Mouse (Mus musculus) layer of hippocampus, adult 8-10 months (tissue): ENCODE data around the gene Tbc1d22a. TPM values are rescaled to one million over a fixed set of nuclear protein-coding genes. Genes with fewer than 3 reads are reported as not detected.
A peak's percentile ranks its signal among the peaks of the same experiment; 100 is the strongest.
"Not testable (repeated sequence)": the region's sequence is repeated elsewhere in the genome, so short reads cannot be mapped to it uniquely, and the experiment has no call there.

Source experiments
- DNase-seq, 2 experiments: peaks; one replicate each; pipeline ENCODE4 v3.0.0; 2022; ENCODE audit warnings: low spot score in 2 of 2
- total RNA-seq, 4 experiments: library from RNA; stranded (reverse); gene quantifications; 2 replicates each; pipeline ENCODE4 v1.2.4; 2022

Tbc1d22a gene
- total RNA-seq, 4 experiments from 2014 or later: 28.8 to 37.3 (median 34.8) TPM

DNA sequence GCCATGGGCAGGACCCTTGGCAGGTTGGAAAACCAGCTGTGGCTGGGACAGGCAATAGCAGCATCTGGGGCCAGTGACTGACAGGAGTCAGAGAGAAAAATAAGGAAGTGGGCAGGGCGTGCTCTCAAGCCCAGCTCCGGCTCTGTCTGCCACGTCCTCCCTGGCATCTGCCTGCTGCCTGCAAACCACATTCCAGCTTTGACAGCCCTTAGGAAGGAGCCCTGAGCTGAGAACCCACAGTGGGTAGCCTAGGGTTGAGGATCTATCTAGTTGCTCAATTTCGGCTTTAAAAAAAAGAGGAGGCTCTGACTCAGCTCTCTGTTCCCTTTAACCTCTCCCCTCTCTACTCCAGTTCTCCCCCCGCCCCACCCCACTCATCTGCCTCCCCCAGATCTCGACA lies 11.6 kb upstream of the Tbc1d22a start:
- DNase-seq: no peak

DNA sequence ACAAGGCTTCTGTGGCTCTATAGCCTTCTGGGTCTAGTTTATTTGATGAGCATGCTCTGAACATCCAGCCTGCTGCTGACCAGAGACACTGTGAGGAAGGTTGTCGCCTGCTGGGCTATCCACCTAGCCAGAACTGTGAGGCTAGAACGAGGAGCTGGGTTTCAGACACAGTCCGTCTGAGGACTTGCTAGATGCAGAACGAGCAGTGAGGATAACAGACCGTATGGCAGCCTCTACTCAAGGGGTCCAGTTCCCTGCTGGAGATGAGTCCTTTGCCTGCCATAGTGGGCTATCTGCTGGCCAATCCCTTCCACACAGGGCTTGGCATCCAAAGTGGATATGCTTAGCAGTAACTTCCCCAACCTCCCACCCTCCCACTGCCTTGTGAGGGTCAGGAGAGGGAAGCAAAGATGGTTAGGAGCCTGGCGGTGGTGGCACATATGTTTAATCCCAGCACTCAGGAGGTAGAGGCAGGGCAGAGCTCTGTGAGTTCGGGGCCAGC lies 10.9 kb upstream of the Tbc1d22a start:
- no peak for DNase-seq

- no peak for DNase-seq
Observed at GRCm38 (mm10) chr15:86203942-86204561, 10.2 kb upstream of the Tbc1d22a start.

- no peak for DNase-seq
Observed at GRCm38 (mm10) chr15:86205300-86205699, 9.0 kb upstream of the Tbc1d22a start.

GRCm38 (mm10) chr15:86206385-86206784 lies 7.9 kb upstream of the Tbc1d22a start:
- DNase-seq: no peak

- DNase-seq: not testable (repeated sequence)
Observed at GRCm38 (mm10) chr15:86212193-86212592, 2.1 kb upstream of the Tbc1d22a start.

DNA sequence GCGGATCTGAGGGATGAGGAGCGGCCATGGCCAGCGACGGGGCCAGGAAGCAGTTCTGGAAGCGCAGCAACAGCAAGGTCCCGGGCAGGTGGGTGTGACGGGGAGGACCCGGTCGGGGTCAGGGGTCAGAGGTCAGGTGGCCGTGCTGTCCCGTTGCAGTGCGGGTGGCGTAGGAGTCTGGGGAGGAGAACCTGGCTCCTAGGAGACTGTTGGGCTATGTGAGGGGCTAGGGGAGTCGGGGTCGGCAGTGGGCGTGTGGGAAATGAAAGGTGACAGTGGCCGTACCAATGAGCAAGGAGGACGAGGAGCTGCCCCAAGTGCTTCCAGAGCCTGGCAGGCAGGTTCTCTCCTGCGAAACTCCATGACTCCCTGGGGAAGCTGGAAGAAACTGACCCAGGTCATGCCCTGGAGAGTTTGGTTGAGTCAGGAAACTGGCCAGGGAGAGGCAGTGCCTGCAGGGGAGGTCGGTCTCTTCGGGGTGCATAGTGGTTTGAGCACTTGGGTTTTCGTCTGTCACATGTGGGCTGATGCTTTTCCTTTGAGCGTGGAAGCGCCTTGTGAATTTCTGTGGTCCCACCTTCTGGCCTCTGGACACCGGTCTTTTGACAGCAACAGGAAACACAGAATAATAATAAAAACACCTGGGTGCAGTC lies 416 bp downstream of the Tbc1d22a start:
- DNase-seq: peak; percentile 53 to 58

DNA sequence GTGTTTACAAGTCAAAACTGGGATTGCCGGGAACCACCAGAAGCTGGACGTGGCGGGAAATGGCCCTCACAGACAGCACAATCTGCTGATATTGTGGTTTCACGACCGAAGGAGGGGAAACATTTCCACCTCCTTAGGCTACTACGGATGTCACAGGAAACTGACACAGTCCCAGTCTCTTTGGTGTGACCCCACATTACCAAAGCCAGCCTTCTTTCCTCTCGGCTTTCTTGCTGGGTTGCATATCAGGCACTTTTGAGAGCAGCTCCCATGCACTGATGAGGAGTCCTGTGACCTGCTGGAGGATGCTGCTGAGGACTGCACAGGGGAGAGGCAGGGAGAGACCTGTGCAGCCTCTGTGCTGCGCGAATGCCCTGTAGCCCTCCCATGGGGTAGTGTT lies 2.4 kb downstream of the Tbc1d22a start:
- DNase-seq: not testable (repeated sequence)

- DNase-seq: no peak
Observed at GRCm38 (mm10) chr15:86219534-86220228, 5.4 kb downstream of the Tbc1d22a start.

DNA sequence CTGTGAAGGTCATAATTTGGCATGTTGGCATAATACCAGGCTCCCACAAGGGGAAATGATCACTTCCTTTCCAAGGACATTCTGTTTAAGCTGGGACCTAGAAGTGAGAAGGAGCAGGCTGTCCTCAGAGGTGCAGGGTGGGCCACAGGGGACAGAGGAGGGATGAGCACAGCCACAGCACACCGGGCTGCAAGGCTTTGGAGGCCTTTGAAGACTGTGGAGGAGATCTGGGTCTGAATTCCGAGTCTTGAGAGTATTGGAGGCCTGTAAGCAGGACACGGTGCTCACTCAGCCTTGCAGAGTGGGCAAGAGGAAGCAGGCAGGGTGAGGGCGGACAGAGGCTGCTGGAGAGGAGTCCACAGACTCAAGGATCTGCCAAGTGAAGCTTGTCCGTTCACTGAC lies 6.0 kb downstream of the Tbc1d22a start:
- DNase-seq: no peak

DNA sequence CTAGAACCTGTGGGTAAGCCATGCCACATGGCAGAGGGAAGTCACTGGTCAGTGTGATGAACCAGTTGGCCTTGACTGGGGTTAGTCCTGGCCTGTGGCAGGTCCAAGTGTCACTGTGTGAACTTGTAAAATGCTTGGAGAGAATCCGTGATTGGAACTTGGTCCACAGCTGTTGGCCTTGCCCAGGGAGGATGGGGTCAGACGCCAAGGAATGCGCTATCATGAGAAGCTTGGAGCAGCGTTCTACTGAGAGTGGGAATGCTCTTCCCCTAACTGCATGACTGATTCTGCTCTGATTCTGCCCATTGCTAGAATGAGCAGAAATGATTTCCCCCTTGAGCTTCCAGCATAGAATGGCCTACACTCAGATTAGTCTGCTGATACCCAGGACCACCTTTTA lies 6.5 kb downstream of the Tbc1d22a start:
- DNase-seq: no peak

DNA sequence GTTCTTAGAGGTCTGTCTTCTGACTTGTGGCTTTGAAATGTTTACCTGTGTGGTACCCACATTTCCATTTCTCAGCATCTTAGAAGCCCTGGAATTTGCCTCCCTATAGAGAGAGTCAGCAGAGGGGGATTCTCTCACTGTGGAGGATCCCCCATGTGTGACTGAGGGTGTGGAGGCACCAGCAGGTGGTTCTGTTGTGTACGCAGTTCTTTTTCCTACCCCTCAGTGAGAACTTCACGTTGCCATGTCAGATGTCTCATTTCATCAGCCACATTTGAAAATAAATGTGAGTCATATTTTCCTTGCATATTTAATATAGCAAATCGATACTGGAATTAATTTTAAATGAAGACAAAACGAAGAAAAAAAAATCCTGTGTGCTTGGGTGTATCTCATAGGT lies 7.1 kb downstream of the Tbc1d22a start:
- no peak for DNase-seq

GRCm38 (mm10) chr15:86221901-86222300 lies 7.6 kb downstream of the Tbc1d22a start:
- not testable (repeated sequence) for DNase-seq

GRCm38 (mm10) chr15:86224972-86225551 lies 10.8 kb downstream of the Tbc1d22a start:
- no peak for DNase-seq

DNA sequence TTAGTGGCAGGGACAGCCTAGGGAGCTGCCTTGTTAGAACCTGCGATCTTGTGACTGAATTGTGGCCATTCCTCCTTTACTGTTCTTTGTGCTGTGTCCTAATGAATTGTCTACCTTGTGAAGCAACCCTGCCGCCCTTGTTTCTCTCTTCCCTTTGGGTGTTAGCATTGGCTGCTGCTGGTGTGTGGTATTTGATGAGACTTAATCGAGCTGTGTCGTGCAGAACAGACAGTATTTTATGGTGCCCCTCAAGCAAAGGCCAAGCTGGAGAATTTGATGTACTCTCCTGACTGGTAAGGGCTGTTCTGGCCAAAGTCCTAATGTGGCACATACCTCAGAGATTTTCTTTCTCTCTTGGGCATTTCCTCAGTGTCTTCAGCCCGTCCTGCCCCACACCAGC lies 12.0 kb downstream of the Tbc1d22a start:
- no peak for DNase-seq

GRCm38 (mm10) chr15:86226968-86227367 lies 12.7 kb downstream of the Tbc1d22a start:
- no peak for DNase-seq

GRCm38 (mm10) chr15:86228186-86228585 lies 13.9 kb downstream of the Tbc1d22a start:
- peak in 1 of 2 experiments; percentile 46 for DNase-seq

GRCm38 (mm10) chr15:86229088-86229487 lies 14.8 kb downstream of the Tbc1d22a start:
- DNase-seq: no peak

DNA sequence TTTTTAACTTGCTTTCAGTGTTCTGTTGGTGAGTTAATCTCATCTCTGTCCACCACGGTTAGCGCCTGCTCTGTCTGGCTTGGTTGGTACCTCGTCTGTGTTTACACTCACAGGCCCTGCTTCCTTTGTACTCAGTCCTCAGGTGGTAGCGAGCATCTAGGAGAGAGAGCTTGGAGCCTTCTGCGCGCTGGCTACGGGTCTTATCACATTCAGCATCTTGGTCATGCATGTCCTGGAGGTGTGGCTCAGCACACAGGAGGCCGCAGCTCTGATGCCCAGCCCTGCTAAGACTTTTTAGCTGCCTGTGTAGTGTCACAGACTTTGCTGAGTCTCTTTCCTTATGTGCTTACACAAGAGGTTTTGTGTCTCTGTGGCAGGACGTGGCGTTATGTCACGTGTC lies 15.4 kb downstream of the Tbc1d22a start:
- DNase-seq: no peak

DNA sequence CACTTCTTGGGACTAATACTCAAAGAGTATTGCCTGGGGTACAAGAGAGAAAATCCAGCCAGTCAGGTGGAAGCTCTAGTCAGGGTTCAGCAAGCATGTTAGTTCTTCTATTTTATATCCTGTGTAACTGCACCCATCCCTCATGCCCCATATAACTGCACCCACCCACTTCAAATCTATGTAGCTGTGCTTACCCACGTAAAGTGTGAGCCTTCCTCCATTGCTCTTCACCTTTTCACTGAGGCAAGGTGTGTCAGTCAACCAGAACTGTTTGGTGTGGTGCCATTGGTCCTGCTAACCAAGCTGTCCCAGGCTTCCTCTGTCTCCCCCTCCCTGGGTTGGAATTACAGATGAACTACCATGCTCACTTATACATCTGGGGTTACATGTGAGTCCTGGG lies 16.9 kb downstream of the Tbc1d22a start:
- no peak for DNase-seq

DNA sequence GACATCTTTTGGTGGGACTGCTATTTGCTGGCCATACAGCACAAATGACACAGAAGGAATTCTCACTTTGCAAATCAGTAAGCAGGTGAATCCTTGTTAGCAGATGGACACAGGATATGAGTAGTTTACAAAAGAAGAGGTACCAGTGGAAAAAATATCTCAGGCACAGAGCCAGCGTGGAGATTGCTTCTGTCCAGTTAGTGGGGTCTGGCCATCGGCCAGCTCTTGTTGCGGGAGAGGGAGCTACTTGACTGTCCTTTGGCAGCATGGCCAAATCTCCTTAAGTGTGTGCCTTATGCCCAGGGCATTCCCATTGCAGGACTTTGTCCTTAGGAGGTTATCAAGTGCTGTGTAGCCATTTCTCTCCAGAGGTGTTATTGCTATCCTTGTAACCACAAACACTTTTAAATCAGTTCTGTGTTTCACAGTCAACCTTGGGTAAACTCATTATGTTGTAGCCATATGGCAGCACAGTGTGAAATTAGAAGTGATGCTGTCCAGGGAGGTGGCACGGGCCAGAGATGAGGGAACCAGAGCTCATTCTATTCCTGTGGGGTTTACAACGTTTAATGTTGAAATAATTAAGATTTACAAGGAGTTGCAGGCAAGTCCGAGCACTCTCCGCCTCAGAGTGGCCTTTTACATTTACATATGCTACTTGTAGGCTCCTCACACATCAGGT lies 17.7 kb downstream of the Tbc1d22a start:
- DNase-seq: no peak

GRCm38 (mm10) chr15:86234001-86234400 lies 19.7 kb downstream of the Tbc1d22a start:
- DNase-seq: no peak
